Mouse (Mus musculus) mammary gland, adult 2 months (tissue): Measurements from ENCODE around the gene Gabpb1. TPM values are rescaled to one million over a fixed set of nuclear protein-coding genes. Genes with fewer than 3 reads are reported as not detected.

Source experiments
- polyA plus RNA-seq: library from polyadenylated mRNA; depleted of rRNA; stranded (reverse); fragments of >200 nt; gene quantifications from 2 replicates; pipeline ENCODE4 v1.2.3, GENCODE M21; 2012; ENCODE audit warnings: low replicate concordance; rRNA removed

Gabpb1 gene
- 7.8 and 12.0 TPM in 2 replicates for polyA plus RNA-seq

DNA sequence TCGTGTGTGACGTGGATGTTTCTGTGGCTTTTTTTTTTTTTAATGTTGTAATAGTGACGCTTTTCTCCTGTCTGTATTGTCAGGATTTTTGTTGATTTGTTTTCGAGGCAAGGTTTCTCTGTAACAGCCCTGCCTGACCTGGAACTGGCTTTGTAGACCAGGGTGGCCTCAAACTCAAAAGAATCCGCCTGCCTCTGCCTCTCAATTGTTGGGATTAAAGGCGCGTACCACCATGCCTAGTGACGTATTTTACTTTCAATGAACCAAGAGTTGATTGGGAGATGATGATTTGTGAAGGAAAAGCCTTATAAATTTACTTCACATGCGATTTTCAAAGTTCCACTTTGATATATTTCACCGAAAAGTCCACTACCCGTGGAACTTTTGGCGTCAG lies at the start of gene Gabpb1:
Gene Gabpb1 (minus strand): TSS at position 216 of the 394 bp plus-strand sequence.

GRCm38 (mm10) chr2:126706759-126707437 lies 30.8 kb upstream of the Gabpb1 start, which contains the start of gene Usp8:
TSS of gene Usp8 (plus strand) at chr2:126707328.

DNA sequence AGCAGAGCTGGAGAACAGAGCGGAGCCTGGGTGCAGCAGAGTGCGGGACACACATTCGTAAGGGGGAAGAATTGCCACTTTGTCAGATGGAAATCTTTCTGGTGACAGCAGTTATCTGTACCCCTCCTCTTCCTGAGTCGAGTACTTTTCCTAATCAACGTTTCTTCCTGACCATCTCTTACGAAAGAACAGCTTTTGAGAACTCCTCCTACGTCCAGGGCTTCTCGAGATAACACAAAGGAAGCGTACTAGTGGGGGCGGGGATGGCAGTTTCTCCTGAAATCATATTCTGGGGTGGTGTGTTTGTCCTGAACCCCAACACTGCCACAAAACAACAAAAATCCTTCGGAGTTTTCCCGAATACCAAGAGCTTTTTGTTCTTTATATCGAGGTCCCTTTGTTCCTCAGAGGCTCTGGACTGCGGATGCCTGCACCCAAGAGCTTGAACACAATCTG lies 56.9 kb downstream of the Gabpb1 start, which contains the start of gene Hdc:
Gene Hdc (minus strand): TSS at position 51 of the 456 bp plus-strand sequence.

Other genes starting within 250 kb of the Gabpb1 start
- gene Atp8b4, start 175.7 kb downstream of the Gabpb1 start, polyA plus RNA-seq: 1.4 and 3.1 TPM in 2 replicates
- gene Slc27a2, start 123.9 kb downstream of the Gabpb1 start, polyA plus RNA-seq: 6.2 and 6.5 TPM in 2 replicates
- gene Hdc, start 57.0 kb downstream of the Gabpb1 start, polyA plus RNA-seq: 2.5 and 4.0 TPM in 2 replicates
- 12.0 and 19.9 TPM in 2 replicates for gene Usp8, start 31.0 kb upstream of the Gabpb1 start, polyA plus RNA-seq
- gene Usp50, start 107.1 kb upstream of the Gabpb1 start, polyA plus RNA-seq: 1.4 and 1.7 TPM in 2 replicates
- 2.9 and 8.9 TPM in 2 replicates for gene Trpm7, start 199.9 kb upstream of the Gabpb1 start, polyA plus RNA-seq